Mouse (Mus musculus) ovary, postnatal 10 days (tissue): ENCODE measurements around the gene Srebf1.

Experiments used
- DNase-seq: peaks from one replicate; pipeline ENCODE4 v3.0.0; 2022; ENCODE audit warnings: low spot score

Srebf1 gene

DNA sequence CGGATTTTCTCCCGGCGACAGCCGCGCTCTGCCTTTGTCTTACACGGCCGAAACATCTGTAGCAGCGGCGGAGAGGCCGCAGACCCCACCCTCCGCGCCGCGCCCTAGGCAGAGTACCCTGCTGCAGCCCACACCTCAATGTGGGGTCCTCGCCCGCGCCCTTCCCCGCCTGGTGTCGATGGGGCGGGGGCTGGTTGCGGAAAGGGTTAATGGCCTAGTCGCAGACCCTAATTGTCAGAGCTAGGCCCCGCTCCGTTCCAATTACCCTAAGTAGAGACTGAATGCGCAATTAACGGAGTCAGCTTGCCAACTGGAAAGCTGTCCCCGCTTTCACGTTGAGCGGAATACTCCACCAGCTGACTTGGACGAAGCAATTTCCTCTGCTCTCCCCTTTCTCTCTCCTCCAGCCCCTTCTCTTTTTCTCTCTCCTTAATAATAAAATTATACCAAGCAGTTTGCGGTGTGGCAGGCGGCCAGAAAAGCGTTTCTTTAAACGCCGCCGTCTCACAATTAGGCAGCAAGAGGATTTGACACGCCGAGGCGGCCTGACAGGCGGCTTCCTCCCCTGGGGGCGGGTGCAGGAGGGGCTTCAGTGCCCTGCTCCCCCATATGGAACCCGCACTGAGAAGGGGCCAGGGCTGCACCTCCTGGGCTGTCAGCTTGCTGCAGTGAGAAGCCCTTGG is 45.3 kb downstream of the Srebf1 start:
- no peak for DNase-seq

DNA sequence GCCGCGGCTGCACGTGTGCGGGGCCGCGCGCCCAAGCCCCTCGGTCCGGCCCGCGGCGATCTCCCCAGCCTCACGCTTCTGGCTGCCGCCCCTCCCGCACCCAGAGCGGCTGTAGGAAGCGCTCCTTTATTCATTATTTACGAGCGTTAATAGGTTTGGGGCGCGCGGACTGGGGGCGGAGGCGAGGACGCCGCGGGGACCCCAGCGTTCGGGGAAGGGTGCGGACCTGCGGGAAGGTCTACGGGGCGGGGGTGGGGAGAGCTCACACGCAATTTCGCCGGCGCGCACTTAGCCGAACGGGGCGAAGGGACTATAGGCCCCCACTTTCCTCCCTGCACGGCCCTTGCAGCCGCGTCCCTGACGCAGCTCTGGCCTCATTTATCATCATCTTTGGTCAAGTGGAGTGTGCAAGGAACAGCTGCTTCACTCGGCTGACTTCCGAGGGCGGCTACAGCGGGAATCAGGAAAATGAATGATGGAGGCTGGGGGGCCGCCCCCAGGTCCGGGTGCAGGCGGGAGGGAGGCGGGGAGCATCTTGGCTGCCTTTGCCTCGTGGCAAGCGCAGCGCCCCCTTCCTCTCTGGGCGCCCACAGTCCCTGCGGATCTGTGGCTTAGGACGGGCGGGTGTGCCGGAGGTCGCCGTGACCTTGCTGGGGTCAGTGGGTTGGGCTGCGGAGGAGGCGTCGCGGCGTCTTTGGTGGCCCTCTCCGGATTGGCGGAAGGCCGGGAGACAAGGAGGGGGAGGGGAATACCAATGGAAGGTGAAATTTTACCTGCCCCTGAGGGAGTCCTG is 46.0 kb downstream of the Srebf1 start:
- DNase-seq, result peak; percentile 53

DNA sequence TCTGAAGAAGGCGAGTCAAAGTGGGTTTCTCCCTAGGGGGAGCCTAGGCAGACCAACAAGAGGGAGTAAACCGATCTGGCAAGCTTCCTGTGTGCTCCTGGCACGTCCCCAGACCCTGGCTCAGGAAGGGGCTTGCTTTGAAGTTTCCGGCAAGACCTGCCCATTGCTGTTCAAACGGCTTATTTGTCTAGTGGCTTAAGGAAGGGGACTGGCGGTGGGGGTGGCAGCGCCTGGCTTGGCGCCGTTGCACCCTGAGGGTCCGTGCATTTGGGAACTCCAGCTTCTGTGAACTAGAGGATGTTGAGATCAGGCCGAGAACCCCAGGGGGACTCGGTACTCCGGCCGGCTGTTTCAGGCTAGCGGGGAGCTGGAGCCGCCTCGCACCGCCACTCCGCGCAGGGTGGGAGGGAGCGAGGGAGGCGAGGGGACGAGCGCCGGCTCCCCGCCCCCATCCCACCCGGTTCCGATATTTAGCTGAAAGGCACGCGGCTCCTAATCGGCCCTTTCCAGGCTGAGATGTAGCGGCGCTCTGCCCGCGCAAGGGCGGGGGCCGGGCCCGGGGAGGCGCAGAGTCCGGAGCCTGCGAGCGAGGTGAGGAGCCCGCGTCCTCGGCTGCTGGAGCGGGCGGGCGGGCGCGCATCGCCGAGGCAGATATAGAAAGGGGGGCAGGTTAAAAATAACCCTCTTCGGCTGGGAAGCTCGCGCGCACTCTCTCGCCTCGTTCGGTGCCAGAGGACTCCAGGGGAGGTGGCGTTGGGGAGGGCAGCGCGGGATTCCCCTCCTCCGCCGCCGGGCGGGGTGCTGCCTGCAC is 46.8 kb downstream of the Srebf1 start:
- DNase-seq, result no peak

DNA sequence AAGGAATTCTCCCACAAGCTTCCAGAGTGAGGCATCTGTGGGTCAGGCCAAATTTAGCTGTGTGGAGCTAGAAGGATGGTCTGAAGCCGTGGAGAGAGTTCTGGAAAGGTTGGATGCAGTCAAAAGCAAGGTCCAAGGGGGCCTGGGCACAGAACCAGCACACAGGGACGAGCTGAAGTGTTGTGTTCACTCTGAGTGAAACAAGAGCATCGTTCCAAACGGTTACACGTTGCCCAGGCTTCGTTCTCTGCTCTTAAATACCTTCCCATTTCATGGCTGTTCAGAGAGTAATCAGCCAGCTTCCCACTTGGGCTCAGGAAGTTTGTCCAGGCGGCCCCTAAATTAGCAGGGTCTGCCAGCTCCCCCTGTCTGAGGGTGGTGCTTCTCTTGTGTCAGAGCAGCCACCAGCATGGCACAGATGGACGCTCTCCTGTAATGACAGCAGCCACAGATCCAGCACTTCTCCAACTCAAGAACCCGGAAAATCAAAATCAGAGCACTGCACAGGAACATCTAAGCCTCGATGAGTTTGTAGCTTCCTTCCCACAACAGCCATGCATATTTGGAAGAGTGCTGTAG is 48.7 kb downstream of the Srebf1 start:
- no peak for DNase-seq

DNA sequence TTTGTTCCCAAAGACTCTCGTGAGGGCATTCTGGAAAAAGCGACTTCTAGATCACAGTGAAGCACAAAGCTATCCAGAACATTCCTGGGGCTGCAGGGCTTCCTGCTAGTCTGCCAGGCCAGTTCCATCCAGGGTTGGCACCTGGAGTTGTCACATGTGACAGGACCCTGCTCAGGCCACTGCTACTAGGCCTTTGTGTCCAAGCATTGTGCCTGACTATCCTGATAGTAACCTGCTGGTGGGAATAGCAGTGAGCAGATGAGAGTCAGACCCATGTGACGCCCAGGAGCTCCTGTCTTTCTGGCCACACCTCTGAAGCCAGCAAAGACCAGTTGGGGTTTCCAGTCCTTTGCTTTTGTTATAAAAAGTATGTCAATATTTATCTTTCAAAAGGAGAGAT is 50.3 kb downstream of the Srebf1 start:
- no peak for DNase-seq

DNA sequence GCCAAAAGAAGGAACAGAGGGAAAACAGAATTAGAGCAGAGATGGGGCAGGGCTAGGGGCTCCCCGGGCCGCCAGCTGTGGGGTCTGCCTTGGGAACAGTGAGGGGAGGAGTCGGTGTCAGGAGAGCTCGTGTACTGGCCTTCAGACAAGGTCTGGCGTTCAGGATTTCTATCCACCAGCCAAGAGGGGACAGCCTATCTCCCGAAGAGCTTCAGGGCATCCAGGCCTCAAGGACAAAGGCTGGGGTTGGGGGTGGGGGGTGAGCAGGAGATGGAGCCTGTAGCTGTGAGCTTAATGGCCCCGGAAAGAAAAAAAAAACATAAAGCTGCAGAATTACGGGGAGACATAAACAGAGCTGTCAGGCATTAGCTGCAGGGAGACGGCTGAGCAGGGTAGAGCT is 53.6 kb downstream of the Srebf1 start:
- no peak for DNase-seq

DNA sequence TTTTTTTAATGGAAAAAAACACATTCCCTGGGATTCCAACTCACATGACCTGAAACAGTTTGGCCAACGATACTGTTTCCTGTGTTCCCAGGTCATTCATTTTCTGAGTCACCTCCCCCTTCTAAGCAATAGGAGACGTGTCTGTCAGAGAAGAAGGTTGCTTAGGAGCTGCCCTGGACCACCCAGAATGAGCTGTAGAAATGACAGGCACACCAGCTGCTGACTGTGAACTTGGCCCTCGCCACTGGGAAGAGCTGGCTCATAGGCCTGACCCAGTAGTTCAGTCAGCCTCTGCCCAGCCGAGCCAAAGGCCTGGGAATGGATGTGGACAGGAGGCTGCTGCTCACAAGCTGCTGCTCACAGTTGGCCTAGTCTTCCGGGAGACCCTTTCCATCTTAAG is 57.3 kb downstream of the Srebf1 start:
- DNase-seq, result no peak

DNA sequence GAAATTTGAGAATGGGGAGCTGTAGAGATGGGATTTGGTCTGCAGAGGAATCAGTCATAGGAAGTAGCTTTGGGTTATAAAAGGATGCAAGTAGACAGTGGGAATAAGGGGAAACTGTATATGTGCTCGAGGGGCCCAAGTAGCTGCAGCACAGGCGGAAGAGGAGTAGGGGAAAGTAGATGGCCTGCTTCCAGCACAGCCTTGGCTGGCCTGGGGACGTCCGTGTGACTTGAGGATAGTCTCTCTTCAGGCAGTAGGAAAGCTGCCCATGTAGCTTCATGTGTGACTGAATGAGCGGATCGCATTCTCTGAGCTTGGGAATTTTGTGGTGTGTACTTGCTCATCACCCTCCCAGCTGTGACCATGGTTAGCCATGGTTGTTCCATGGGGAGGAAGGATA is 57.9 kb downstream of the Srebf1 start:
- DNase-seq, result no peak

DNA sequence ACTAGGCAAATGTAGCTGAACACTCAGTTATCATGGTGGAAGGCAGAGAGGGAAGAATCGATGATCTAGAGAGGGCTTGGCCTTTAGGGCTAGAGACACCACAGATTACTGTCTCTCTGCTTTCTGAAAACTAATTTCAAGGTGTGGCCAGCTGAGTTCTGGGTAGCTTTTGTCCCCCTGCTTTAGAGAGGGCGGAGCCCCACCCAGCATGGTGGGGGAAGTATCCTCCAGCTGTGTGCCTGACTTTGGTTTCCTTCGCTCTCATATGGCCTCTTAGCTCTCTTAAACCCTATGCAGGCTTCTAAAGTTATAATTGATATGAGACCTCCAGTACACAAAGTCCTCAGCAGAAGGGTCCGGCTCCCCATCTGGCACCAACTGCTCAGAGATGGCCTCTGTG is 59.0 kb downstream of the Srebf1 start:
- no peak for DNase-seq

DNA sequence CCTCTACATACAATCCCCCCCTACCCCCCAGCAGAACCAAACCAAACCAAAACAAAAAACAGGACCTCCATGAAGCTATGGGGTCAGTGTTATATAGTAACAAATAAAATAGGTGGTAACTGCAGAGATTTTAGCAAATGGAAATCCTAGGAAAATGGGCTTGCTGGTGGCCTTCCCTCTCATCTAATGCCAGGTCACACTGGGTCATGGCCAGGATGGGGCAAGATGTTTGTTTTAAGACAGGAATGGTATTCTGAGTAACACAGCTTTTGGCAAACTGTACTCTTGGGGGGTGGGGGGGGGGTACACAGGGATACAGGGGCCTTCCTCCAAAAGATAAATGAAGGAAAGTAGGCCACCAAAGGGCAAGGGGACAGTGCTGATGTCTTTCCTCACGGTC is 59.8 kb downstream of the Srebf1 start:
- no peak for DNase-seq

DNA sequence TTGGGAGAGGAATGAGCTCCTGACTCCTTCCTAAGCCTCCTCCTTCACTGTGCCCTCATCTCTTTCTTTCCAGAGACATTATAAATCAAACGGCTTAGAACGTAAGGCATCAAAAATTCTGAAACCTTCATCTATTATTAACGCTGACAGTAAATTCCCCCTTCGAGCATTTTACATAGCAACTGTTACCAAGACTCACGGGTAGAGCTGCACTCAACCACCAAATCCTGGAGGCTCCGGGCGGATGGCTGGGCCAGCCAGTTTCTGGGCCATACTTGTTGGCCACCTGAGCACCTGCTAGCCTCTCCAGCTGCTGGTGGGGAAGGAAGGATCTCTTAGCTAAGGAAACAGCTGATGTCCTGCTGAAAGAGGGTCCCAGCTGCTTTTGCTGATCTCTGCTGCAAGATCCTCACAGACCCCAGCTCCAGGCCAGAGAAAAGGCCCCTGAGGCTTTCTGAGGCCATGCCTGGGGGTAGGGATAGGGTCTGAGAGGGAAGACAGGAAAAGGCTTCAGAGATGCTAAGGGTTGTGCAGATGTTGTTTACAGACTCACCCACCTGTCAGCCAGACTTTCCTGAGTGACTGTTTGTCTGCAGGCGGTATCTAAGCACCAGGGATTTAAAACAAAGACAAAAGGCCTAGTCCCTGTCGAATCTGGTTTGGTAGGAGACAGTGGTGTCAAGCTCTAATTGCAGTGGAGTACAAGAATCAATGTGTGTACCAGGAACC is 61.1 kb downstream of the Srebf1 start:
- DNase-seq, result no peak

DNA sequence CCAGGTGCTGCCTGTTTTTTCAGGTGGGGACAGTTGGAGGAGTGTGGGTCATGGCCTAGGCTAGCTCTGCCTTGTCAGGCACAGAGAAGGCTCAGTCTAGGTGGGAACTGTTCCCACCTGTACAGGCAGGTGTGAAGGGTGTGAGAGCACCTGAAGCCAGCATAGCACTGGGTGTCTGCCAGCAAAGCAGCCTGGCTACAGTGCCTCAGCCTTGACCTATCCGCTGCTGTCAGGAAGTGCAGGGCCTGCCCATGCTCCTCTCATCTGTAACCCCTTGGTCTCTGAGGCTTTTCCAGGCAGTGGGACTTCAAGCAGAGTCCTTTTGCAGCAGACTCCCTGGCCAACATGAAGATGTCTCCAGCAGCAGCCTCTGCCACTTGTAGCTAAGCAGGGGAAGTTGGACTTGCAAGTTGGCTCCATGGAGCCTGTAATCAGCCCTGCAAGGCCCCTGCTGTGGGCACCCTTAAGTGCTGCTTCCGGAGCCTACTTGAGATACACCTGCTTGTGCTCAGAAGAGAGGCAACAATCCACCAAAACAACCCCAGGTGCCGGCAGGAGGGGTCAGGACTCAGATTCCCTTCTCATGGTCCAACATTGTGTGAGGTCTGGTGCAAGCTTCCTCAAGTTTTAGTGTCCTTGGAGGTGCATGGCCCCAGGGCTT is 61.8 kb downstream of the Srebf1 start:
- DNase-seq, result no peak

DNA sequence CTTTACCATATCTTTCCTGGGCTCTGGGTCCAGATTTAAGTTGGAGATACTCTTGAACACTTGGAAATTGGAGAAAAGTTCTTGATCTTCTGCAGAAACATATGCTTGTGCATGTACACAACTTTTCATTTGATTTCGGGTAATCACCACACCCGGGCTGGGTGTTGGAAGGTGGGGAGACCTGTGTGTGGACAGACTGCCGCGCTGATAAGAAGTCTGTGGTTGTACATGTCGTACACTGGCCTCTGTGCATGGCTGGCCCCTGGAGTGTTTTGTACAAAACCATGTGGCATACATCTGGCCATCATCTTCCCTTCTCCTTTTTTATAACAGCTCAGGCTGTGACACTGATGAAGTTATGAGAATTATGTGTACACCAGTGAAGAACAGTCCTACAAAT is 62.4 kb downstream of the Srebf1 start:
- DNase-seq, result no peak

DNA sequence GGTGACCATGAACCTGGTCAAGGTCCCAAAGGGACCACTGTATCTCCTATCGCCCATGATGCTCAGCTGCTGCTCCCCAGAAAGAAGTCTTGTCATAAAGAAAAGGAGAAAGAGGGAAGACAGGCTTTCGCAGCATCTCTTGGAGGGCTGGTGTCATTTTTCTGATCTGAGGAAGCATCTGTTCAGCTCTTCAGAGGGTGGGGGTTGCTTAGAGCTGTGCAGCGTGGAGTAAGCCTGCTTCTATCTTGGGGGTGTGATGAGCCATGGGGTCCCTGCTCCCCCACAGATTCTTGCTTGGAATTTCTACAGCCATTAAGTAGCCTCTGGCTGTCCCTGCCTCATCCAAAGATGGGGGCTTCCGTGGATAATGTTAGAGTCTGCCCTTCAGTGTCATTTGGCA is 64.1 kb downstream of the Srebf1 start:
- no peak for DNase-seq

DNA sequence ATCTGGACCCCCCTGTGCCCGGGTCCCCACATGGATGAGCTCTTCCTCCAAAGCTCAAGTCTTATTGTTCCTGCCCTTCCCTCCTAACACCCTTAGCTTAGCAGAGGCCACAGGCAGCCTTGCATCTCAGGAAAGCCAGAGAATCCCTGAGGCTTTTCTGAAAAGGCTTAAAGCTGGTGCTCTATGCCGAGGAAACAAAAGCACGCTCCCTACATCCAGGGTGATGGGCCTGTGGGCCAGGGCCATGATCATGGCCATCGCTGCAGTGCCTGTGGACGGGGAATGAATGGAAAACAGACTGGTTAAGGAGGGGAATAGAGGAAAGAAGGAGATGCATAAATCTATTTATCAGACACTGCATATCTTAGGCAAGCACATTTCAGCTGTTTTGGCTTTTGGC is 66.7 kb downstream of the Srebf1 start:
- DNase-seq, result no peak

DNA sequence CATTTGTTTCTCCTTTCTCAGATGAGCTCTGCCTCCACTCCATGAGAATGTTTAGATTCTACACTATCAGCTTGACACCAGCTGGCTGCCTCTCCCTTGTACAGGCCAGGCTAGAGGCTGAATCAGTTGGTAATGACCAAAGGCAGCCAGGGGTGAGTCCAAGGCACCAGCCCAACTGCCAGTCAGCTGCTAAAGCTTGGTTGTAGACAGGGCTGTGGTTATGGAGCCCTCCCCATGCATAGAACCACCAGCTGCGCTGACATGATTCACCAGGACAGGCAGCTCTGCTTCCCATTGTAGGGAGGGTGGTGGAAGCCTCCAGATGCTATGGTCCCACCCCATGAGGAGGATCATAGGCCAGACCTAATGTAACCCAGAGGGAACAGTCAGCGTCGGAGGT is 68.4 kb downstream of the Srebf1 start:
- DNase-seq, result no peak

DNA sequence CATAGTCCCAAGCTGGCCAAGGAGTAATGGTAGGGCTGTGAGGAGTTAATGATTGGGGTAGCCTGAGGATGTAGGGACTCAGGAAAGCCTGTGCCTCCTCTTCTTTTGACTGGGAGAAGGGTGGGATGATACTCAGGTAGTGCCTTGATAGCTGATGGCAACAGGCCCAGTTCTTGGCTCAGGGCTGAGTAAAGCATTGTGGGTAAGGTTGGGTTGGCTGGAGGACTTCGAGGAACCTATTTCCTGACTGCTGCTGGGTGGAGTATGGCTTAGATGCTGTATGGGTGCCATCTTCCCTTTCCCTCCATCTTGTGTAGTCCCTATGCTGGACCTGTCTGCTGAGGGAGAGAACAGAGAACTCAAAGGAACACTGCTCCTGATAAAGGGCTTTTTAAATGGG is 70.0 kb downstream of the Srebf1 start:
- no peak for DNase-seq

DNA sequence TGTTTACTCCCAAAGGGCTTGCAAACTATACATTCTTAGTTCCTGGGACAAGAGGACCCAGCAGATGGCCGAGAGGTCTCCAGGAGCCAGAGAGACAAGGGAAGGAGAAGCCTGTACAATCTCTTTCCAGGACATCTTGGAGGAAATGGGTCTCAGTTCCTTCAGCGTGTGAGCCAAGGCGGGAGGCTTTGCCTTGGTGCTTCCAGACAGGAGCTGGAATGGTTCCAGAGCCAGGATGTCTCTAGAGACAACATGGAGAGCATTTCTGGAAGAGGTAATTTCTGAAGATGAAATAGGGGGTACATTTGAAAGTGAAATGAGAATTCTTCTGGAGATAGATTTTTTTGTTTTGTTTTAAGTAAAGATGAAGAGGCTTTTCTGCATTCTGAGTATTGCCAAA is 71.7 kb downstream of the Srebf1 start:
- DNase-seq, result no peak
